Mouse (Mus musculus) left cerebral cortex, adult 6 months (tissue): ENCODE results near the gene Capn10. TPM values are rescaled to one million over a fixed set of nuclear protein-coding genes. Genes with fewer than 3 reads are reported as not detected.

Source experiments
- long read RNA-seq, 2 experiments: library from polyadenylated mRNA; unstranded; transcript quantifications; one replicate each; pipeline ENCODE4 v2.0.0; 2019 to 2020
- polyA plus RNA-seq: library from polyadenylated mRNA; unstranded; fragments of <200 nt; fragmentation: Nextera tagmentation; gene quantifications from 2 replicates; pipeline ENCODE4 v1.2.3, GENCODE M21; 2021

The Capn10 gene
- 28.1 and 34.0 TPM in 2 replicates for polyA plus RNA-seq
- long read RNA-seq, experiment 1, transcript Capn10-201 (12 exons, 2,902 nt) = major isoform, 126 of 180 reads
- long read RNA-seq, experiment 1, transcript Capn10-202 (4 exons, 1,268 nt) = minor isoform, 44 of 180 reads
- long read RNA-seq, experiment 1, partial matches to known transcripts = 4 of 180 reads
- long read RNA-seq, experiment 1, other reads (novel, unspliced or antisense) = 6 of 180 reads
- long read RNA-seq, experiment 2, transcript Capn10-202 (4 exons, 1,268 nt) = minor isoform, 19 of 54 reads
- long read RNA-seq, experiment 2, transcript Capn10-201 (12 exons, 2,902 nt) = major isoform, 25 of 54 reads
- long read RNA-seq, experiment 2, partial matches to known transcripts = 8 of 54 reads
- long read RNA-seq, experiment 2, other reads (novel, unspliced or antisense) = 2 of 54 reads

DNA sequence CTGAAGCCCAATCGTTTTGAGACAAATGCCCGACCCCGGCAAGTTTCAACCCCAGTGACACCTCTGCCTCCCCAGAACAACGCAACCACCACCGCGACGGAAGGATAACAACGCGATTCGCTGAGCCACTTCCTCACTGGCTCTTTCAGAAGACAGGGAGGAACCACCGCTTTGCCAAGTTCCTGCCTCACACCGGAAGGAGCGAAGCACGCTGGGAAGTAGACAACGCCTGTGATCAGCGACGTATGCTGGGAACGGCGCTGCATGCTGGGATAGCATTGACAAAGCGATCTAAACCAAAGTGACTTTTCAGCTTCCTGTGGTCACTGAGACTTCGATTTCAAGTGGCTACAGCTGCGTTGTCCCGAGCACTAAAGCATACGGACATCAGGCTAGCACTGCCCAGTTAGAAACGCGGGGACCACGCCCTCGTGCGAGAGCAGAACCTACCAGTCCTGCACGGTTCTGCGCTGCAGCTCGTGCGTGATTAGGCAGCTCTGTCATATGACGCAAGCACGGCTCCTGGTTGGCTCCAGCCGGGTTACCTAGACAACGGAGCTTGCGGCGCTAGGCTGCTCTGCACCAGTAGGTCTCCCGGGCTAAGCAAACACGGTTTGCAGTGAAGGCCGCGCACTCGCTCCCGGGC lies at the start of gene Capn10:
Capn10 (plus strand) TSS at position 195 of the 646 bp plus-strand sequence.

GRCm38 (mm10) chr1:92902786-92903185 lies 31.4 kb upstream of the Capn10 start, which contains the start of gene Ankmy1:
TSS of gene Ankmy1 (minus strand) at chr1:92902906.

GRCm38 (mm10) chr1:92906779-92907631 lies 27.2 kb upstream of the Capn10 start, which contains the start of gene Dusp28:
TSS of gene Dusp28 (plus strand) at chr1:92906981.

DNA sequence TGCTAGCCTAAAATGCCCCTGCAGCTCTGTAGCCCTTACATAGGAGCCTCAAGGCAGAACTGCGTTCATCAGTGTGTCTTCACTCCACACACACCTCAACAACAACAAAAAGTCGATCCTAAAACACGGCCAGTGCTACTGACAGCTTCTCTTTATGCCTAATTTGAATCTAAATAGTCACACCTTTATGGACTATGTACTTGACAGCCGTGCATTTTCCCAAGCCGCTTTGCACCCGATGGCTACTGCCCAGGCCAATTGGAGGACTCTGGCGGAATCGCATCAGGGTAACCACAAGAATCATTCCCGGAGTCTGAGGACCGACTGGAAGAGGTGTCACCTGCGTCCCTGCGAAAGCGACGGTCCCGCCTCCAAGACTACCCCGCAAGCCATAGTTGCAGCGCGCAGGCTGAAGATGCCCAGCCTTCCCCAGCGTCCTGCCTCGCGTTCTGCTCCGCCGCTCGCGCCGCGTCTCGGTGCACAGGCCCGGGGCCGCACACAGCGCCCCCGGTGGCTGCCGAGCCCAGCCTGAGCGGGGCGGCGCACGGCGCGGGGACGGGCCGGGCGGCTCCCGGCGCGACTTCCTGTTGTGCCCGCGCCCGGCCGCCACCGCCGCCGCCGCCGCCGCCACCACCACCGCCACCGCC lies 23.8 kb upstream of the Capn10 start, which contains the start of gene Rnpepl1:
Rnpepl1 (plus strand) TSS at position 545 of the 647 bp plus-strand sequence.

DNA sequence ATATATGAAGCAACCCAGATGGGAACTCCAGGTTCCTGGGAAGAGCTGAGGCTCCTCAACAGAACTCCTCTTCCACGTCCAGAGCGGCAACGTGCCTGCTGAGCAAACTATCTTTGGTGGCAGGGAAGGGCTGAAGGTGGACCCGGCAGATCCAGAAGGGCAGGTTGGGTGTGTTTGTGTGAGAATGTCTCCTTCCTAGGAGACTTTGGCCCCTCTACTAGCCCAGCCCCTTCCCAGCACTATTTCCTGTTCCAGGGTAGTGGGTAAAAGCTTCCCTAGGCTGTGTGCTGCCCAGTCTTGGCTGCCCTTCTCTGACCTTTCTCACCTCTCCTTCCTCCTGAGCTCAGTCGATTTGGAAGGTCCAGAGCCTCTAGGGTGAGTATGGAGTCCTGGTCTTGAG lies 16.4 kb downstream of the Capn10 start, which contains the start of gene Gpr35:
Gpr35 (plus strand) TSS at position 259 of the 400 bp plus-strand sequence.

Other genes with a start within 250 kb of the Capn10 start
- gene Gpc1, start 102.7 kb upstream of the Capn10 start, polyA plus RNA-seq = 9.3 and 33.7 TPM in 2 replicates
- gene Ankmy1, start 31.5 kb upstream of the Capn10 start, polyA plus RNA-seq = 0.14 and 0.42 TPM in 2 replicates
- gene Dusp28, start 27.4 kb upstream of the Capn10 start, polyA plus RNA-seq = 35.0 and 44.7 TPM in 2 replicates
- gene Rnpepl1, start 23.6 kb upstream of the Capn10 start, polyA plus RNA-seq = 7.9 and 15.2 TPM in 2 replicates
- 0.06 and 0.24 TPM in 2 replicates for gene Gpr35, start 16.5 kb downstream of the Capn10 start, polyA plus RNA-seq
- gene Aqp12, start 72.0 kb downstream of the Capn10 start, polyA plus RNA-seq = not detected in 2 replicates
- gene Kif1a, start 167.6 kb downstream of the Capn10 start, polyA plus RNA-seq = 203 and 209 TPM in 2 replicates
- not detected in 2 replicates for gene Agxt, start 200.9 kb downstream of the Capn10 start, polyA plus RNA-seq
- 0.06 TPM in 1 of 2 replicates, not detected in the other for gene 2310007B03Rik, start 226.6 kb downstream of the Capn10 start, polyA plus RNA-seq
- gene Crocc2, start 234.3 kb downstream of the Capn10 start, polyA plus RNA-seq = 0.01 TPM in 1 of 2 replicates, not detected in the other